Mouse (Mus musculus): ENCODE measurements around the gene Tes.

GRCm38 (mm10) chr6:17082800-17083199 is 17.9 kb downstream of the Tes start:
- TF ChIP-seq CTCF (IDR thresholded peaks at IDR 0.05) (no peak), EP300 (IDR thresholded peaks at IDR 0.05) (no peak)
